Mouse (Mus musculus) lung, adult 2 months (tissue): ENCODE measurements around the gene Cct8l1.

Experiments used
- CTCF ChIP-seq: fragments of 200-500 bp; IDR thresholded peaks from 2 replicates; pipeline ENCODE4 v1.5.1; 2011; ENCODE audit warnings: mild to moderate bottlenecking, low read length, control low read depth; ENCODE audit not compliant: insufficient read depth
- POLR2A ChIP-seq: fragments of 200-500 bp; IDR thresholded peaks from 2 replicates; pipeline ENCODE4 v1.6.1; 2011; ENCODE audit warnings: low read depth, mild to moderate bottlenecking, control low read depth, low read length, borderline replicate concordance; ENCODE audit errors: extremely low read depth

- TF ChIP-seq POLR2A (no peak), CTCF (no peak)
Observed at GRCm38 (mm10) chr5:25497720-25498345, 18.0 kb upstream of the Cct8l1 start.
